Mouse (Mus musculus) myocyte (in vitro differentiated cells): ENCODE results near the gene Kcnk13.

ENCODE experiments used
- CEBPB ChIP-seq: IDR thresholded peaks from 2 replicates; pipeline ENCODE4 v1.6.1; 2011; ENCODE audit warnings: mild to moderate bottlenecking, moderate library complexity; ENCODE audit not compliant: poor library complexity, insufficient read depth, severe bottlenecking
- E2F4 ChIP-seq: IDR thresholded peaks from one replicate; pipeline ENCODE4 v1.6.1; 2011; ENCODE audit warnings: mild to moderate bottlenecking, control low read depth, moderate library complexity; ENCODE audit not compliant: insufficient read depth
- MAX ChIP-seq: IDR thresholded peaks from one replicate; pipeline ENCODE4 v1.6.1; 2011; ENCODE audit warnings: low read depth, mild to moderate bottlenecking, control low read depth
- MYOD1 ChIP-seq, 3 experiments: IDR thresholded peaks; one replicate each; pipeline ENCODE4 v1.6.1; 2011; ENCODE audit warnings: control low read depth in 2 of 3, low read depth in 2 of 3, mild to moderate bottlenecking in 2 of 3, moderate library complexity in 1 of 3; ENCODE audit not compliant: insufficient read length in 2 of 3, control insufficient read depth in 1 of 3
- POLR2A ChIP-seq: IDR thresholded peaks from one replicate; pipeline ENCODE4 v1.6.1; 2011; ENCODE audit warnings: low read depth, mild to moderate bottlenecking, control low read depth, moderate library complexity; ENCODE audit not compliant: insufficient read length
- USF1 ChIP-seq: IDR thresholded peaks from one replicate; pipeline ENCODE4 v1.6.1; 2011; ENCODE audit warnings: low read depth, mild to moderate bottlenecking, control low read depth, moderate library complexity

DNA sequence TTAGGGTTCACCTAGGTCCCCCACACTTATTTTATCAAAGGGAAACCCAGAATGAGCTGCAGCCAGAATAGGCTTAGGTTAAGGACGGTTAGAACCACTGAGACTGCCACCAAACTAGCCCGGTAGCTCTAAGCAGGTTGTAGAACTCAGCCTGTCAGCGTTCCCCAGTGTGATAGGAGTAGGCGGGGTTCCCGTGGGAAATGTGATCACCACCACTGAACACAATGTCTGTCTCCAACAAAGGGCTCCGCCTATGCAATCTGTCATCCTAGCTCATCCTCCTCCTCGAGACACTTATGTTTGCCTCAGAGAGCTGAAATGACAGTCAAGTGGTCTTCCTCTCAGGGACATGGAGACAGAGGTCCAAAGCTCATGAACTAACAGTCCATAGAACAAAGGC, 86.3 kb downstream of the Kcnk13 start:
- TF ChIP-seq USF1 (no peak), CEBPB (no peak), POLR2A (no peak), MYOD1 (IDR thresholded peaks at IDR 0.05; ENCODE audit: control insufficient read depth in 1 of 3, insufficient read length in 2 of 3, low read depth in 2 of 3) (no peak), E2F4 (no peak), MAX (no peak)
